Mouse (Mus musculus) small intestine, adult 2 months (tissue): ENCODE measurements around the gene Slpi. TPM values are rescaled to one million over a fixed set of nuclear protein-coding genes. Genes with fewer than 3 reads are reported as not detected.

ENCODE experiments used
- H3K27ac ChIP-seq: fragments of 200-500 bp; 2 replicates; pipeline ENCODE4 v1.5.1; 2012; ENCODE audit warnings: low read depth, low read length, control low read depth, inconsistent platforms; ENCODE audit not compliant: insufficient read depth
- H3K27me3 ChIP-seq: fragments of 200-500 bp; 2 replicates; pipeline ENCODE4 v1.6.1; 2012; ENCODE audit warnings: mild to moderate bottlenecking, moderate library complexity, low read length, inconsistent platforms; ENCODE audit not compliant: control insufficient read depth, insufficient read depth
- H3K36me3 ChIP-seq: fragments of 200-500 bp; 2 replicates; pipeline ENCODE4 v1.6.1; 2012; ENCODE audit warnings: mild to moderate bottlenecking, low read length, control low read depth, inconsistent platforms; ENCODE audit not compliant: control insufficient read depth, insufficient read depth
- H3K4me1 ChIP-seq: fragments of 200-500 bp; 2 replicates; pipeline ENCODE4 v1.6.1; 2012; ENCODE audit warnings: low read length, inconsistent platforms, mixed read lengths; ENCODE audit not compliant: control insufficient read depth, insufficient read depth, insufficient read length
- H3K4me3 ChIP-seq: fragments of 200-500 bp; 2 replicates; pipeline ENCODE4 v1.5.1; 2012; ENCODE audit warnings: low read depth, mild to moderate bottlenecking, control low read depth, inconsistent platforms, low read length, moderate library complexity
- CTCF ChIP-seq: fragments of 200-500 bp; IDR thresholded peaks from 2 replicates; pipeline ENCODE4 v1.5.1; 2012; ENCODE audit warnings: low read depth, mild to moderate bottlenecking, control low read depth, inconsistent platforms, low read length, moderate library complexity, mixed read lengths; ENCODE audit not compliant: insufficient replicate concordance, insufficient read length; ENCODE audit errors: extremely low read depth
- POLR2A ChIP-seq: fragments of 200-500 bp; IDR thresholded peaks from 2 replicates; pipeline ENCODE4 v1.6.1; 2012; ENCODE audit warnings: low read depth, mild to moderate bottlenecking, control low read depth, inconsistent platforms, low read length, moderate library complexity
- WGBS: fragments of 180-500 bp; shearing (Covaris S2); methylation state at CpG from one replicate; pipeline ENCODE4 v1.1.7; 2018; 5-methylcytosine and 5-hydroxymethylcytosine counted together
- polyA plus RNA-seq: library from polyadenylated mRNA; depleted of rRNA; stranded (reverse); fragments of >200 nt; gene quantifications from 2 replicates; pipeline ENCODE4 v1.2.3, GENCODE M21; 2012; rRNA removed

Gene Slpi
- polyA plus RNA-seq, result 16.0 and 22.3 TPM in 2 replicates

GRCm38 (mm10) chr2:164389020-164389419, at the start of gene Slpi:
TSS of gene Slpi (minus strand) at chr2:164389095.
- peak within 1 kb of the TSS; percentile 60 for H3K4me3 ChIP-seq
- 3% methylated on average over 17 of the region's 17 CpGs for WGBS
- peaks cover 3% of the 10 kb centered on the region for H3K4me1 ChIP-seq
- no peak within 1 kb of the TSS for H3K27ac ChIP-seq
- H3K27me3 ChIP-seq, result peaks cover 26% of the 10 kb centered on the region
- TF ChIP-seq POLR2A (no peak), CTCF (no peak)
- no peaks in the 10 kb centered on the region for H3K36me3 ChIP-seq

DNA sequence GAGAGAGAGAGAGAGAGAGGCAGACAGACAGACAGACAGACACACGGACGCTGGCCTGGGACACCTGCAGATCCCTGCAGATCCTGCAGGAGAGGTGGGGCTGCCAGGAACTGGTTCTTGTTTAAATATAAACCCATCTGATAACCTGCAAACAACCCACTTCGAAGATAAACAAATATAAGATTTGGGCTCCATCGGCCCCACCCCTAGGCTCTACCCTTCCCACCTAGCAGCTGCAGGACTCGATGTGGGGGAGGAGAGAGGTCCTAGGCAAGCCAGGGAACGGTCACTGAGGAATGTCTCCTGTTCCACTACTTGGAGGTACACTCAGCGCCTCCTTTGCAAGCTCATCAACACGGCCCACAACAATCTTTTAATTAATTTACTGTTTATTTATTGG, 49.4 kb upstream of the Slpi start:
- Histone ChIP-seq H3K36me3 (peaks cover 6% of the 10 kb centered on the region; the same call in 1 of the 2 replicates), H3K4me1 (peaks cover 56% of the 10 kb centered on the region), H3K27me3 (no peaks in the 10 kb centered on the region), H3K4me3 (peak overlapping the region; percentile 25), H3K27ac (peak overlapping the region; percentile 98)
- 14% methylated on average over 8 of the region's 8 CpGs for WGBS
- TF ChIP-seq CTCF (peak; percentile 14; the same call in 1 of the 2 replicates), POLR2A (no peak)

DNA sequence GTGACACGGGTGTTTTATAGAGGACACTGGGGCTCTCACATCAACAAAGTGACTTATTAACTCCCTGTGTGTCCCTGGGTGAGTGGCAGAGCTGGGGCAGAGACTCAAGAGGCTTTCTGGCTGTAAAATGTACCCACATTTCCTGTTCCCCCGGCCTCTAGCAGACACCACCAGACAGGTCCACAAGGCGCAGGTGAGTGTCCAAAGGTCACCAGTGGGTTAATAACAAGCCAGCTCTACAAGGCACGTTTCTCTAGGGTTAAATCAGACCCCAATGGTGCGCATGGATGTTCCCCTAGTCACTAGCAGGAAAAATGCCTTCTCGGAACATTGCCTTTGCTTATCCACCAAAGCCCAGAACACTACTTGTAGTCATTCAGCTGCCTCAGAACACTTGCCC, 48.8 kb upstream of the Slpi start:
- TF ChIP-seq CTCF (no peak), POLR2A (no peak)
- Histone ChIP-seq H3K36me3 (peaks cover 6% of the 10 kb centered on the region; the same call in 1 of the 2 replicates), H3K27me3 (no peaks in the 10 kb centered on the region), H3K4me1 (peaks cover 60% of the 10 kb centered on the region), H3K27ac (peak overlapping the region; percentile 98), H3K4me3 (peak overlapping the region; percentile 25; the same call in 1 of the 2 replicates)
- WGBS, result 19% methylated on average over 6 of the region's 6 CpGs

GRCm38 (mm10) chr2:164436961-164437360, 48.1 kb upstream of the Slpi start:
- H3K36me3 ChIP-seq, result peaks cover 6% of the 10 kb centered on the region; the same call in 1 of the 2 replicates
- H3K27ac ChIP-seq, result peak overlapping the region; percentile 98
- 24% methylated on average over 3 of the region's 3 CpGs for WGBS
- peaks cover 64% of the 10 kb centered on the region for H3K4me1 ChIP-seq
- no peaks in the 10 kb centered on the region for H3K27me3 ChIP-seq
- H3K4me3 ChIP-seq, result peak overlapping the region; percentile 31
- TF ChIP-seq POLR2A, result peak; percentile 25; the same call in 1 of the 2 replicates
- no peak for TF ChIP-seq CTCF

- Histone ChIP-seq H3K4me3 (peak overlapping the region; percentile 31), H3K4me1 (peaks cover 66% of the 10 kb centered on the region), H3K27ac (peak overlapping the region; percentile 98), H3K36me3 (peaks cover 6% of the 10 kb centered on the region; the same call in 1 of the 2 replicates), H3K27me3 (no peaks in the 10 kb centered on the region)
- WGBS, result 15% methylated on average over 8 of the region's 8 CpGs
- TF ChIP-seq CTCF (no peak), POLR2A (no peak)
Measured at GRCm38 (mm10) chr2:164436215-164436913, 47.5 kb upstream of the Slpi start.

- peak overlapping the region; percentile 21; the same call in 1 of the 2 replicates for H3K4me3 ChIP-seq
- H3K36me3 ChIP-seq, result peaks cover 12% of the 10 kb centered on the region; the same call in 1 of the 2 replicates
- no peaks in the 10 kb centered on the region for H3K27me3 ChIP-seq
- WGBS, result 13% methylated on average over 5 of the region's 5 CpGs
- TF ChIP-seq CTCF, result no peak
- no peak for TF ChIP-seq POLR2A
- peaks cover 66% of the 10 kb centered on the region for H3K4me1 ChIP-seq
- H3K27ac ChIP-seq, result peak overlapping the region; percentile 98
Measured at GRCm38 (mm10) chr2:164435216-164436090, 46.6 kb upstream of the Slpi start.

- peaks cover 17% of the 10 kb centered on the region for H3K36me3 ChIP-seq
- peak overlapping the region; percentile 29 for H3K4me3 ChIP-seq
- peak overlapping the region; percentile 98 for H3K27ac ChIP-seq
- H3K4me1 ChIP-seq, result peaks cover 59% of the 10 kb centered on the region
- WGBS, result 14% methylated on average over 3 of the region's 3 CpGs
- TF ChIP-seq CTCF, result no peak
- TF ChIP-seq POLR2A, result no peak
- no peaks in the 10 kb centered on the region for H3K27me3 ChIP-seq
Measured at GRCm38 (mm10) chr2:164434681-164435080, 45.8 kb upstream of the Slpi start.
